11 mouse cellular contexts compared by ENCODE assay signal in the genomic region with DNA sequence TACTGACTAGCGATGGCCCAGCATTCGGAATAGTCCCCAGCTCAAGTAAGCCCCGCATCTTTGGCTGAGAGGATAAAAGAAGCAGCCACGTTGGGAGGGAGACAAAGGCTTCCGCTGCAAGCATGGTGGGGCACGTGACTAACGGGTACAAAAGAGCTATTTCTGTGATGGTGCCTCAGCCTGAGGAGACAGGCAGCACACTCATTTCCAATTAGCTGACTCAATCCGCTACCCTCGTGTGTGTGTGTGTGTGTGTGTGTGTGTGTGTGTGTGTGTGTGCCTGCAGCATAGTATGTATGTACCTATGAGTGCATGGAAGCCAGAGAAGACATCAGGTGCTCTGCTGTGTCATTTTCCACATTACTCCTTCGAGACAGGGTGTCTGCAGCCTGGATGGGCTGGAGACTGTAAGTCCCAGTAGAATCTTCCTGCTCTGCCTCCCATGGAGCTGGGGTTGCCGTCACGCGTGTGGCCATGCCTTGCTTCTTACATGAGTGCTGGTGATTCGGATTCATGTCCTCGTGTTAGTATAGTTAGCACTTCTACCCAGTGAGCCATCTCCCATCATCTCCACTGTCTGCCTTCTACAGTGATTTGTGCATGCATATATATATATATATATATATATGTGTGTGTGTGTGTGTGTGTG. TPM values are rescaled to one million over a fixed set of nuclear protein-coding genes. Genes with fewer than 3 reads are reported as not detected.
DNase-seq lines count a peak whose midpoint lies in the region; ATAC-seq lines count a peak whose summit lies in the region.
"Had no signal": no experiment of that assay in that cellular context is flagged by ENCODE, and none has a peak within 500 bp of the region (broad histone marks: within the 10 kb centered on the region; RNA-seq: fewer than 3 reads in every experiment).

No protein-coding gene starts in this region.

- no peaks in the 10 kb centered on the region for H3K36me3 ChIP-seq in neural tube, embryonic 11.5 days (ENCODE audit: control insufficient read depth, insufficient read depth, low read length)
- no peaks in the 10 kb centered on the region for H3K36me3 ChIP-seq in hindbrain, embryonic 14.5 days (replicated peaks; ENCODE audit: control insufficient read depth, insufficient read depth)
- H3K36me3 ChIP-seq in midbrain, embryonic 11.5 days (ENCODE audit: control insufficient read depth, insufficient read depth, low read length), result no peaks in the 10 kb centered on the region
- H3K36me3 ChIP-seq: heart, embryonic 13.5 days had no signal

- H3K27me3 ChIP-seq in neural tube, embryonic 11.5 days (ENCODE audit: control insufficient read depth, insufficient read depth, low read length), result no peaks in the 10 kb centered on the region
- H3K27me3 ChIP-seq in hindbrain, embryonic 14.5 days (ENCODE audit: control insufficient read depth, insufficient read depth, low read length), result no peaks in the 10 kb centered on the region
- H3K27me3 ChIP-seq in midbrain, embryonic 11.5 days (ENCODE audit: control insufficient read depth, insufficient read depth, low read length), result no peaks in the 10 kb centered on the region
- H3K27me3 ChIP-seq: heart, embryonic 13.5 days had no signal

- no peak for DNase-seq in neural tube, embryonic 11.5 days (ENCODE audit: low spot score)
- DNase-seq in neural tube, embryonic 10.5 days (ENCODE audit: extremely low spot score, low spot score), result no peak
- peak; percentile 66 for DNase-seq in hindbrain, embryonic 14.5 days (ENCODE audit: low spot score)
- DNase-seq in midbrain, embryonic 11.5 days (ENCODE audit: low spot score, missing footprints), result peak; percentile 91
- DNase-seq in gastrocnemius, postnatal 4 days (ENCODE audit: low spot score in 2 of 2), result no peak
- DNase-seq in gastrocnemius, postnatal 25 days, result no peak
- DNase-seq in liver, result no peak
- no peak for DNase-seq in c-Kit-positive CD71-positive TER-119-positive erythroid progenitor cells, embryonic 14.5 days (ENCODE audit: low spot score)
- DNase-seq: lung, embryonic 14.5 days had no signal

- no peak overlapping the region for H3K4me2 ChIP-seq in neural tube, embryonic 11.5 days (ENCODE audit: low read depth)
- no peak overlapping the region for H3K4me2 ChIP-seq in hindbrain, embryonic 14.5 days (replicated peaks)
- H3K4me2 ChIP-seq in midbrain, embryonic 11.5 days, result no peak overlapping the region
- H3K4me2 ChIP-seq: heart, embryonic 13.5 days; lung, embryonic 14.5 days had no signal

- peak; percentile 48; the same call in 1 of the 2 replicates for ATAC-seq in neural tube, embryonic 11.5 days (ENCODE audit: insufficient read depth, low FRiP score, low TSS enrichment)
- ATAC-seq in hindbrain, embryonic 14.5 days (ENCODE audit: low FRiP score), result peak; percentile 70; the same call in 1 of the 2 replicates
- peak; percentile 84 for ATAC-seq in midbrain, embryonic 11.5 days (ENCODE audit: low FRiP score)

- H3K9ac ChIP-seq in neural tube, embryonic 11.5 days (ENCODE audit: low read length), result no peak overlapping the region
- no peak overlapping the region for H3K9ac ChIP-seq in hindbrain, embryonic 14.5 days
- peak overlapping the region; percentile 14; the same call in 1 of the 2 replicates for H3K9ac ChIP-seq in midbrain, embryonic 11.5 days (ENCODE audit: low read length)
- H3K9ac ChIP-seq: heart, embryonic 13.5 days; lung, embryonic 14.5 days had no signal

- H3K9me3 ChIP-seq in neural tube, embryonic 11.5 days (ENCODE audit: control insufficient read depth, low read length), result no peaks in the 10 kb centered on the region
- 0 out of 2 replicates have a peak, but pooled peaks cover 4% of the 10 kb centered on the region for H3K9me3 ChIP-seq in hindbrain, embryonic 14.5 days (ENCODE audit: control insufficient read depth, low read length)
- H3K9me3 ChIP-seq in midbrain, embryonic 11.5 days (ENCODE audit: control insufficient read depth, low read length), result no peaks in the 10 kb centered on the region
- H3K9me3 ChIP-seq: heart, embryonic 13.5 days had no signal

- H3K4me3 ChIP-seq in neural tube, embryonic 11.5 days (ENCODE audit: low read depth, low read length), result no peak overlapping the region
- H3K4me3 ChIP-seq in hindbrain, embryonic 14.5 days (replicated peaks; ENCODE audit: low read length), result no peak overlapping the region
- H3K4me3 ChIP-seq in midbrain, embryonic 11.5 days (ENCODE audit: low read depth, low read length), result no peak overlapping the region
- H3K4me3 ChIP-seq: heart, embryonic 13.5 days had no signal

- H3K27ac ChIP-seq in neural tube, embryonic 11.5 days (ENCODE audit: low read depth, low read length), result no peak overlapping the region
- no peak overlapping the region for H3K27ac ChIP-seq in hindbrain, embryonic 14.5 days
- H3K27ac ChIP-seq in midbrain, embryonic 11.5 days (ENCODE audit: low read depth, low read length), result no peak overlapping the region
- H3K27ac ChIP-seq: heart, embryonic 13.5 days had no signal

- 75% methylated on average over 15 of the region's 15 CpGs for WGBS in neural tube, embryonic 11.5 days
- 51% methylated on average over 15 of the region's 15 CpGs for WGBS in hindbrain, embryonic 14.5 days
- 59% methylated on average over 15 of the region's 15 CpGs for WGBS in midbrain, embryonic 11.5 days

- H3K4me1 ChIP-seq in neural tube, embryonic 11.5 days (ENCODE audit: control insufficient read depth, insufficient read depth, low read length), result no peaks in the 10 kb centered on the region
- peaks cover 6% of the 10 kb centered on the region; the same call in 1 of the 2 replicates for H3K4me1 ChIP-seq in hindbrain, embryonic 14.5 days (replicated peaks; ENCODE audit: control insufficient read depth, insufficient read depth, low read length)
- H3K4me1 ChIP-seq in midbrain, embryonic 11.5 days (ENCODE audit: control insufficient read depth, insufficient read depth, low read length), result peaks cover 4% of the 10 kb centered on the region; the same call in 1 of the 2 replicates

RNA-seq across cellular contexts. Expression of gene Ppm1l, which starts 41.9 kb away (rescaled TPM):
- polyA plus RNA-seq in neural tube, embryonic 11.5 days (2014; fragmentation: Nextera tagmentation; extraction: Ambion mirVana), result 18.4 and 22.6 TPM in 2 replicates
- 26.6 and 27.4 TPM in 2 replicates for polyA plus RNA-seq in hindbrain, embryonic 14.5 days (2014; fragmentation: Nextera tagmentation; extraction: Ambion mirVana)
- 16.3 and 17.0 TPM in 2 replicates for polyA plus RNA-seq in midbrain, embryonic 11.5 days (2014; fragmentation: Nextera tagmentation; extraction: Ambion mirVana)
- 10 to 100 TPM; 31.5 to 39.7 TPM for total RNA-seq in gastrocnemius, postnatal 4 days (2021)
- 10 to 100 TPM; 45.9 to 60.4 TPM for total RNA-seq in gastrocnemius, postnatal 25 days (2021)

RNA-seq across cellular contexts. Expression of gene Arl14, which starts 52.6 kb away (rescaled TPM):
- not detected in 2 replicates for polyA plus RNA-seq in neural tube, embryonic 11.5 days (2014; fragmentation: Nextera tagmentation; extraction: Ambion mirVana)
- not detected in 2 replicates for polyA plus RNA-seq in hindbrain, embryonic 14.5 days (2014; fragmentation: Nextera tagmentation; extraction: Ambion mirVana)
- polyA plus RNA-seq in midbrain, embryonic 11.5 days (2014; fragmentation: Nextera tagmentation; extraction: Ambion mirVana), result not detected in 2 replicates
- not detected for total RNA-seq in gastrocnemius, postnatal 4 days (2021)
- not detected for total RNA-seq in gastrocnemius, postnatal 25 days (2021)
- total RNA-seq: ES-E14 had no signal
- polyA plus RNA-seq: heart, embryonic 13.5 days had no signal

Comparison
In these comparisons a context has a peak if more than half of its experiments do, and no peak if none do; other contexts are left out.
1. DNase-seq: peak in hindbrain, embryonic 14.5 days (single experiment) and midbrain, embryonic 11.5 days (single experiment); none in neural tube, embryonic 11.5 days (single experiment), neural tube, embryonic 10.5 days (single experiment), gastrocnemius, postnatal 4 days (0 of 2), gastrocnemius, postnatal 25 days (single experiment), liver (single experiment) and c-Kit-positive CD71-positive TER-119-positive erythroid progenitor cells, embryonic 14.5 days (single experiment).
2. Peak in every context shown above with its lines, with median percentiles within 50 percentile points of each other: ATAC-seq.